Mouse (Mus musculus) erythroblast, embryonic 14.5 days (primary cell): ENCODE results near the gene Usp44. TPM values are rescaled to one million over a fixed set of nuclear protein-coding genes. Genes with fewer than 3 reads are reported as not detected.
"Not testable (repeated sequence)": the region's sequence is repeated elsewhere in the genome, so short reads cannot be mapped to it uniquely, and the experiment has no call there.

Experiments
- H3K27me3 ChIP-seq: 2 replicates; pipeline ENCODE4 v1.6.1; 2012; ENCODE audit warnings: inconsistent platforms; ENCODE audit not compliant: control insufficient read depth
- H3K36me3 ChIP-seq: 2 replicates; pipeline ENCODE4 v1.6.1; 2012; ENCODE audit warnings: mild to moderate bottlenecking, inconsistent platforms; ENCODE audit not compliant: control insufficient read depth
- H3K4me1 ChIP-seq: 2 replicates; pipeline ENCODE4 v1.6.1; 2012; ENCODE audit warnings: inconsistent platforms; ENCODE audit not compliant: control insufficient read depth
- H3K4me3 ChIP-seq: replicated peaks from 2 replicates; pipeline ENCODE3; 2012; ENCODE audit warnings: moderate library complexity, mild to moderate bottlenecking, inconsistent platforms
- H3K9me3 ChIP-seq: 2 replicates; pipeline ENCODE4 v1.6.1; 2012; ENCODE audit warnings: low read length, inconsistent platforms, mixed read lengths; ENCODE audit not compliant: control insufficient read depth
- GATA1 ChIP-seq: IDR thresholded peaks from 2 replicates; pipeline ENCODE4 v1.6.1; 2012; ENCODE audit warnings: low read length, inconsistent platforms, mixed read lengths
- TAL1 ChIP-seq: IDR thresholded peaks from 3 replicates; pipeline ENCODE4 v1.6.1; 2012; ENCODE audit warnings: low read length, inconsistent platforms, mixed read lengths
- polyA plus RNA-seq: library from polyadenylated mRNA; stranded (reverse); fragments of >175 nt; gene quantifications from 2 replicates; pipeline ENCODE4 v1.2.3, GENCODE M21; 2012

Gene Usp44
- polyA plus RNA-seq, 1 experiment, result not detected

DNA sequence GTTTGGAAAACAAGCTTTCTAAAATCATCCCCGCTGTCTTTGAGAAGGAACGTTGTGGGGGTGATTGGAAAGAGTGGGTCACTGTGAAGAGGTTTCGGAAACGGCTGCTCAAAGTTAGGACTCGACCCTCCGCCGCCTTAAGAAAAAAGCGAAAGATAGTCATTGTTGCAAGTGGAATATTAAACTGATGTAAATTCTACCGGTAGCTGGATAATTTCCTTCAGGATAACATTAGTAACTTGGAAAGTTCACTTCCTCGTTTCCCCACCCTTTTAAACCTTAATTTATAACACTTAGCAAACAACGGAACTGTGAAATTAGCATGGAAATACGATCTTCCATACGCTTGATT is 3.0 kb downstream of the Usp44 start:
- no peaks in the 10 kb centered on the region for H3K36me3 ChIP-seq
- H3K4me1 ChIP-seq, result peaks cover 13% of the 10 kb centered on the region
- H3K4me3 ChIP-seq, result peak overlapping the region; percentile 62
- H3K9me3 ChIP-seq, result peaks cover 8% of the 10 kb centered on the region
- H3K27me3 ChIP-seq, result peaks cover 76% of the 10 kb centered on the region
- TF ChIP-seq GATA1 (no peak), TAL1 (no peak)

DNA sequence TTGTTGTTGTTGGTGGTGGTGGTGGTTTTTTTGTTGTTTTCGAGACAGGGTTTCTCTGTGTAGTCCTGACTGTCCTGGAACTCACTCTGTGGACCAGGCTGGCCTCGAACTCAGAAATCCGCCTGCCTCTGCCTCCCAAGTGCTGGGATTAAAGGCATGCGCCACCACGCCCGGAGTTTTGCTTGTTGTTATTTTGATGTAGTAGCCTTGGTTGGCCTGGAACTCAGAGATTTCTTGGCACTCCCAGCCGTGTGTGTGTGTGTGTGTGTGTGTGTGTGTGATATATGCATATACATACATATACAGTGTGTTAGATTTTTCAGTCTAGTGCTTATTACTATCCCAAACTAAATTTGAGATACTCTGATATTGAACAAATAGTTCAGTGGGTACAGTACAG is 3.8 kb downstream of the Usp44 start:
- Histone ChIP-seq H3K4me1 (peaks cover 13% of the 10 kb centered on the region), H3K27me3 (peaks cover 68% of the 10 kb centered on the region)
- not testable (repeated sequence) for H3K9me3 ChIP-seq, H3K4me3 ChIP-seq, H3K36me3 ChIP-seq

DNA sequence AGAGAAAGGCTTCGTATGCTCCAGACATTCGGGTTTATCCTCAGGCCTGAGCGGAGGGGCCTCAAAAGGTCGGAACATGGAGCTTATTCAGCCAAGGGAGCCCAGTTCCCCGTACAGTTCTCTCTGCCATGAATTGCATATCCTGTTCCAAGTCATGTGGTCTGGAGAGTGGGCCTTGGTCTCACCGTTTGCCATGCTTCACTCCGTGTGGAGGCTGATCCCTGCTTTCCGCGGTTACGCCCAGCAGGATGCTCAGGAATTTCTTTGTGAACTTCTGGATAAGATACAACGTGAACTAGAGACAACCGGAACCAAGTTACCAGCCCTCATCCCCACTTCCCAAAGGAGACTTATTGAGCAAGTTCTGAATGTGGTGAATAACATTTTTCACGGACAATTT is 15.4 kb downstream of the Usp44 start:
- TF ChIP-seq GATA1 (no peak), TAL1 (no peak)
- Histone ChIP-seq H3K9me3 (peaks cover 9% of the 10 kb centered on the region), H3K27me3 (no peaks in the 10 kb centered on the region), H3K4me1 (no peaks in the 10 kb centered on the region), H3K4me3 (no peak overlapping the region), H3K36me3 (no peaks in the 10 kb centered on the region)

DNA sequence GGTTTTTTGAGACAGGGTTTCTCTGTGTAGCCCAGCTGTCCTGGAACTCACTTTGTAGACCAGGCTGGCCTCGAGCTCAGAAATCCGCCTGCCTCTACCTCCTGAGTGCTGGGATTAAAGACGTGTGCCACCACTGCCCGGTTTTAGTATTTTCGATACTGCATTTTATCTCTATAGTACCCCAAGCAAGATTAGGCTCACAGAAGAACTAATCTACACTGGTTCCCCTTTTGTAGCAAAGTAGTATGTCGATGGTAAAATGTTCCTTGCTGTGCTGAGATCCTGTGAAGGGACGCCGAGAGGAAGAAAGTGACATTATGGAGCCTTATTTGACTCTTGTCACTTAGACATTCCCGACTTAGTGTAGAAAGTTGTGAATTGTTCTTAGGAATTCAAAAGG is 23.8 kb downstream of the Usp44 start:
- no peaks in the 10 kb centered on the region for H3K4me1 ChIP-seq
- no peak overlapping the region for H3K4me3 ChIP-seq
- no peaks in the 10 kb centered on the region for H3K27me3 ChIP-seq
- peaks cover 30% of the 10 kb centered on the region for H3K36me3 ChIP-seq
- no peaks in the 10 kb centered on the region for H3K9me3 ChIP-seq
- TF ChIP-seq TAL1, result no peak
- TF ChIP-seq GATA1, result no peak

DNA sequence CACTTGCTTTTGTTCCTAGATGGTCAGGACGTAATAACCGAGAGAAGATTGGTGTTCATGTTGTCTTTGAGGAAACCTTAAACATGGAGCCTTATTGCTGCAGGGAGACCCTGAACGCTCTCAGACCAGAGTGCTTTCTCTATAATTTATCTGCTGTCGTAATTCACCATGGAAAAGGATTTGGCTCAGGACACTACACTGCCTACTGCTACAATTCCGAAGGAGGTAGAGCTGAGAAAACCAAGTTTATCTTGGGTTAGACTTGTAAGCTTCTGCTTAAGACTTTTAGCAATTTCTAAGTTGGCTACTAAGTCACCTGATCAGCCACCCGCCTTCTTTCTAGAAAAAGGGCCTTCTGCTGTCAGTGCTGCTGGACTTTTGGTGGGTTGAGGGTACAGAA is 24.7 kb downstream of the Usp44 start:
- Histone ChIP-seq H3K9me3 (no peaks in the 10 kb centered on the region), H3K4me1 (no peaks in the 10 kb centered on the region), H3K36me3 (peaks cover 40% of the 10 kb centered on the region), H3K4me3 (no peak overlapping the region), H3K27me3 (no peaks in the 10 kb centered on the region)
- TF ChIP-seq GATA1, result no peak
- no peak for TF ChIP-seq TAL1

DNA sequence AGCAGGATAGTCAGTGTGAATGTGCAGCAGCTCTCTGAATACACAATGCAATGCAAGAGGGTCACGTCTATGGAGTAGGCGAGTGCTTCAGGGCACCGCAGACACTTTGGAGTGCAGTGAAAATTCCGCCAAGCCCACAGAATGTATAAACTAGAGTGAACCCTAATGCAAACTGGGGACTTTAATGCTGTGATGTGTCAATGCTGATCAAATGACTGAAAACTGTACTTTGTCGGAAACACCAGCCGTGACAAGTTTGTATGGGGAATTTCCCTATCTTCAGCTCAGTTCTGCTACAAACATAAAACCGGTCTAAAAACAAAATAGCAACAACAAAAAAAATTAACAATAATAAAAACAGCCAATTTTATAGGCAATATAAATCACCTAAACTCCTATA is 37.0 kb downstream of the Usp44 start:
- Histone ChIP-seq H3K27me3 (no peaks in the 10 kb centered on the region), H3K9me3 (no peaks in the 10 kb centered on the region), H3K4me1 (no peaks in the 10 kb centered on the region), H3K36me3 (peaks cover 99% of the 10 kb centered on the region), H3K4me3 (no peak overlapping the region)
- TF ChIP-seq GATA1 (no peak), TAL1 (no peak)

DNA sequence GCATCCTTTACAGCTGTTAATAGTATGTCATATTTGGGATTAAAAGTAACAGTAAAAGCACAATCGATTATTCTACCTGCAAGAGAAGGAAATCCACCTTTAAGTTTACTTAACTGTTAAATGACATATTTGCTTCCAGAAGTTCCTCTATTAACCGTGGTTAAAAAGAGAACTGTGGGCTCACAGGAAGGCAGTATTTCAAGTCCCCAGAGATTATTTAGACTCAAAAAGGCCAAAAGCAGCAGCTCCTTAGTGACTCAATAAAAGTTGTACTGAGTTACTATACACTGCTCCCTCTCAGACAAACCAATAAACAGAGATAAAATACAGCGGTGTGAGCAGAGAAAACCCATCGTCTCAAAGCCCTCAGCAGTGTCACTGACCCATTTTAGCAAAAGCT is 37.5 kb downstream of the Usp44 start:
- Histone ChIP-seq H3K9me3 (no peaks in the 10 kb centered on the region), H3K4me3 (no peak overlapping the region), H3K36me3 (peaks cover 99% of the 10 kb centered on the region), H3K4me1 (no peaks in the 10 kb centered on the region), H3K27me3 (no peaks in the 10 kb centered on the region)
- TF ChIP-seq TAL1 (no peak), GATA1 (no peak)

DNA sequence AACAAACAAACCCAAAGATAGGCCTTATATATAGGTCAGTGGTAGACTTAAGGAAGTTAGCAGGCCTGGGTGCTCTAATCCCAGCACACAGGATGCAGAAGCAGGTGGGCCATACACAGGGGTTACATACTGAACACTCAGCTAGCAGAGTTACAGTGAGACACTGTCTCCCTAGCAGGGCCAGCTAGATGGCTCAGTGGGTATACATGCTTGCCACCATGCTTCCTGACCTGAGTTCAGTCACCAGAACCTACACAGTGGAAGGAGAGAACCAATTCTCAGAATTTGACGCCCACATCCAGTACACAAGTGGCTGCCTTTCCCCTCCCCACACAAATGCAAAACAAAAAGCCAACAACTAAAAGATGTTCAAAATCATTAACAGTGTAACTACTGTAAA is 45.4 kb downstream of the Usp44 start:
- no peaks in the 10 kb centered on the region for H3K9me3 ChIP-seq
- no peaks in the 10 kb centered on the region for H3K27me3 ChIP-seq
- TF ChIP-seq TAL1 (no peak), GATA1 (no peak)
- peaks cover 38% of the 10 kb centered on the region for H3K4me1 ChIP-seq
- peaks cover 93% of the 10 kb centered on the region for H3K36me3 ChIP-seq
- no peak overlapping the region for H3K4me3 ChIP-seq

DNA sequence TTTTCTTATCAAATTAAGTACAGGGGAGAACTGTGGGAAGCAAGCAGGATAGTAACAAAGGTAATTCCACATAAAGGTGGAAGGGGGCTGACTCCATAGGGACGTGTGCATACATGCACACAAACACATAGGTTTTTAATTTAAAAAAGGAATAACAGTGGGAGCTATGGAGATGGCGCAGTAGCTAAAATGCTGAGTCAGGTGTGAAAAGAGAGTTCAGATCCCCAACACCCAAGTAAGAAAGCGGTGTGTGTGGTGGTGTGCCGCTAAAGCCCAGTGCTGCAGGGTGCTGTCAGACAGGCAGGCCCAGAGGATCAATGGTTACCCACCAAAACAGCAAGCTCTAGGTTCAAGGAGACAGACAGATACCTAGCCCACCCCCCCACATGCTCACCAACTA is 47.4 kb downstream of the Usp44 start:
- H3K4me1 ChIP-seq, result peaks cover 57% of the 10 kb centered on the region
- H3K9me3 ChIP-seq, result no peaks in the 10 kb centered on the region
- H3K27me3 ChIP-seq, result no peaks in the 10 kb centered on the region
- TF ChIP-seq TAL1 (no peak), GATA1 (no peak)
- peaks cover 91% of the 10 kb centered on the region for H3K36me3 ChIP-seq
- H3K4me3 ChIP-seq, result no peak overlapping the region

DNA sequence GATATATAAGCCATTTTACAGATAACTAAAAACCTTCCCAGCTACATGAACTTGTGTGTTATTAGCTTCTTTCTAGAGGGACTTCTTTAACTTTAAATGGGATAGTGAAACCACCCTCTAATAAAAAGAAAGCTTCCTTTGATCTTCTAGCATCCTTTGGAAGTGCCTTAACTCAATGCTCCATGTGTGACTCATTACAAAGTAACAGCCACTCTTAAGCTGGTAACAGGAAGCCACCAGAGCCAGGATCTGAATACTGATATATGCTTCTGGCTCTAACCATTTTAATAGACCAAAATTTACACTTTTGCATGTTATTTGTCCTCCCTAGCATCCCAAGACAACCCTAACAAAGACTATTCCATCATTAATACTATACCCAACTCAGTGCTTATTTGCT is 50.6 kb downstream of the Usp44 start:
- H3K9me3 ChIP-seq, result no peaks in the 10 kb centered on the region
- TF ChIP-seq GATA1 (no peak), TAL1 (no peak)
- H3K4me3 ChIP-seq, result no peak overlapping the region
- H3K4me1 ChIP-seq, result peaks cover 81% of the 10 kb centered on the region
- peaks cover 92% of the 10 kb centered on the region for H3K36me3 ChIP-seq
- H3K27me3 ChIP-seq, result no peaks in the 10 kb centered on the region
